Mouse (Mus musculus): Measurements from ENCODE around the gene Tomm40. TPM values are rescaled to one million over a fixed set of nuclear protein-coding genes. Genes with fewer than 3 reads are reported as not detected.

The Tomm40 gene
- total RNA-seq, 1 experiment = 342 TPM

DNA sequence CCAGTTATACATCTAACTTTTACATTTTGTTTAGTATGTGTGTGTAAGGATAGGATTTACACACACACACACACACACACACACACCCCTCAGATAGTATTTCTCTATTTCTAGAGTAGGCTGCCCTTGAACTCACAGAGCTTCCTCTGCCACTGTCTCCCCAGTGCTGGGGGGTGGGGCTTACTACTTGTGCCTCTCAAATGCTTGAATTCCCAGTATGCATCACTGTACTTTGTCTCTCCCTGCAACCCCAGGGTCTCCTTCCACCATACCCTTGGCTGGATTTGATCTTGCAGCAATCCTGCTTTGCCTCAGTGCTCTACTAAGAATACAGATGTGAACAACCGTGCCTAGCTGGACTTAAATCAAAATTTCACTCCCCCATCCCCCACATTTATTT lies 38.8 kb upstream of the Tomm40 start:
- peaks cover 2 to 22% of the 10 kb centered on the region in 2 experiments; a peak in 3 of 4 replicates for H3K4me1 ChIP-seq (ENCODE audit: control insufficient read depth in 2 of 2, insufficient read depth in 2 of 2, low read length in 2 of 2, poor library complexity in 1 of 2)
- in situ Hi-C loops (cut with MboI; ENCODE audit: low sequenced_read_pairs in 2 of 2, unreplicated experiment in 2 of 2) = loop anchor here in 1 of 2 experiments (10.0 kb wide), 1 partner anchor 61 kb away; no protein-coding TSS in a partner anchor
- TF ChIP-seq CHD2 (IDR thresholded peaks at IDR 0.05; ENCODE audit: low read depth, low read length) (no peak), ZC3H11A (IDR thresholded peaks at IDR 0.05; ENCODE audit: borderline replicate concordance, low read depth, low read length) (no peak), MAFK (IDR thresholded peaks at IDR 0.05; ENCODE audit: insufficient read depth, low read depth, low read length) (no peak), ZNF384 (IDR thresholded peaks at IDR 0.05; ENCODE audit: low read depth, low read length) (no peak), HCFC1 (IDR thresholded peaks at IDR 0.05; ENCODE audit: borderline replicate concordance, insufficient read depth, low read length) (no peak)
- H3K36me3 ChIP-seq (ENCODE audit: control insufficient read depth, insufficient read depth, low read length, poor library complexity, severe bottlenecking) = peaks cover 12% of the 10 kb centered on the region
- H3K4me3 ChIP-seq (ENCODE audit: insufficient read depth in 1 of 2, low read depth in 1 of 2, low read length in 2 of 2, poor library complexity in 1 of 2, severe bottlenecking in 1 of 2) = no peak overlapping the region
- no peaks in the 10 kb centered on the region for H3K9me3 ChIP-seq (ENCODE audit: control insufficient read depth, insufficient read depth, low read depth, low read length)
- peak overlapping the region; percentile 55; the same call in 1 of the 2 replicates for H3K27ac ChIP-seq (ENCODE audit: insufficient read depth, low read depth, low read length, poor library complexity, severe bottlenecking)
- no peak overlapping the region for H3K9ac ChIP-seq (ENCODE audit: insufficient read depth, low read depth, low read length, poor library complexity, severe bottlenecking)
- no peak for DNase-seq (ENCODE audit: low read depth, low spot score)

DNA sequence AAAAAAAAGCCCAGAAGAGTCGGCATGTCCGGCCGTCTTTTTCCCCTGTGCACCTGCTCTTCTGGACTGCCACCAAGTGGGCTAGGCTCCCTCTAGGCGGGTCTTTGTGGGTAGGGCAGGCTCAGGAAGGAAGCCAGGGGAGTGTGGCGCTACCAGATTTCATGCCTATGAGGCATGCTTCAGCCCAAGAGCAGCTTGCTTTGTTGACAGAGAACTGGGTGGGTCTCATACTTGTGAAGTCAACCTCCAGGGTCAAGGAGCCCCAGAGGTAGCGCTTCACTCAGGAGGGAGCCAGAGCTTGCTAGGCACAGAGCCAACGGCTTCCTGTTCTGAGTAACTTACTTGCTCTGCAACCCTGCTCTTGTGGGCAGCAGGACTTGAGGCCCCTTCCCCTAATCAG lies 38.3 kb upstream of the Tomm40 start:
- no peak for DNase-seq (ENCODE audit: low read depth, low spot score)
- peak overlapping the region; percentile 55; the same call in 1 of the 2 replicates for H3K27ac ChIP-seq (ENCODE audit: insufficient read depth, low read depth, low read length, poor library complexity, severe bottlenecking)
- H3K4me3 ChIP-seq (ENCODE audit: insufficient read depth in 1 of 2, low read depth in 1 of 2, low read length in 2 of 2, poor library complexity in 1 of 2, severe bottlenecking in 1 of 2) = no peak overlapping the region
- H3K9me3 ChIP-seq (ENCODE audit: control insufficient read depth, insufficient read depth, low read depth, low read length) = no peaks in the 10 kb centered on the region
- peaks cover 2 to 22% of the 10 kb centered on the region in 2 experiments; a peak in 3 of 4 replicates for H3K4me1 ChIP-seq (ENCODE audit: control insufficient read depth in 2 of 2, insufficient read depth in 2 of 2, low read length in 2 of 2, poor library complexity in 1 of 2)
- 0 out of 2 replicates have a peak overlapping the region, but pooled peaks have one; percentile 1 for H3K9ac ChIP-seq (ENCODE audit: insufficient read depth, low read depth, low read length, poor library complexity, severe bottlenecking)
- H3K36me3 ChIP-seq (ENCODE audit: control insufficient read depth, insufficient read depth, low read length, poor library complexity, severe bottlenecking) = peaks cover 10% of the 10 kb centered on the region
- in situ Hi-C loops (cut with MboI; ENCODE audit: low sequenced_read_pairs in 2 of 2, unreplicated experiment in 2 of 2) = loop anchor here in 1 of 2 experiments (10.0 kb wide), 1 partner anchor 61 kb away; no protein-coding TSS in a partner anchor
- TF ChIP-seq ZC3H11A (IDR thresholded peaks at IDR 0.05; ENCODE audit: borderline replicate concordance, low read depth, low read length) (no peak), HCFC1 (IDR thresholded peaks at IDR 0.05; ENCODE audit: borderline replicate concordance, insufficient read depth, low read length) (no peak), ZNF384 (IDR thresholded peaks at IDR 0.05; ENCODE audit: low read depth, low read length) (no peak), CHD2 (IDR thresholded peaks at IDR 0.05; ENCODE audit: low read depth, low read length) (no peak), MAFK (IDR thresholded peaks at IDR 0.05; ENCODE audit: insufficient read depth, low read depth, low read length) (no peak)

DNA sequence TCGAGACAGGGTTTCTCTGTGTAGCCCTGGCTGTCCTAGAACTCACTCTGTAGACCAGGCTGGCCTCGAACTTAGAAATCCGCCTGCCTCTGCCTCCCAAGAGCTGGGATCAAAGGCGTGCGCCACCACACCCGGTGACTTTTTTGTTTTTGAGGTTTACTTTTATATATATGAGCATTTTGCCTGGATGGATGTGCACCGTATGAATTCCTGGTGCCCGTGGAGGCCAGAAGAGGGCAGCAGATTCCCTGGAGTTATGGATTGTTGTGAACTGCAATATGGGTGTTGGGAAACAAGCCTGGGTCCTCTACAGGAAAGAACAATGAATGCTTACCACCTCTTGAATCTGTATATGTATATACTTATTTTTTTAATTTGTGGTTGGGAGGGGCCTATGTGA lies 37.4 kb upstream of the Tomm40 start:
- Histone ChIP-seq H3K4me1 (ENCODE audit: control insufficient read depth in 2 of 2, insufficient read depth in 2 of 2, low read length in 2 of 2, poor library complexity in 1 of 2) (peaks cover 2 to 22% of the 10 kb centered on the region in 2 experiments), H3K9me3 (ENCODE audit: control insufficient read depth, insufficient read depth, low read depth, low read length) (no peaks in the 10 kb centered on the region), H3K9ac (ENCODE audit: insufficient read depth, low read depth, low read length, poor library complexity, severe bottlenecking) (no peak overlapping the region), H3K4me3 (ENCODE audit: insufficient read depth in 1 of 2, low read depth in 1 of 2, low read length in 2 of 2, poor library complexity in 1 of 2, severe bottlenecking in 1 of 2) (no peak overlapping the region), H3K27ac (ENCODE audit: insufficient read depth, low read depth, low read length, poor library complexity, severe bottlenecking) (no peak overlapping the region), H3K36me3 (ENCODE audit: control insufficient read depth, insufficient read depth, low read length, poor library complexity, severe bottlenecking) (peaks cover 5% of the 10 kb centered on the region; the same call in 1 of the 2 replicates)
- 0 out of 2 replicates have a peak, but pooled peaks have one; percentile 16 for TF ChIP-seq ZC3H11A (IDR thresholded peaks at IDR 0.05; ENCODE audit: borderline replicate concordance, low read depth, low read length)
- no peak for TF ChIP-seq MAFK (IDR thresholded peaks at IDR 0.05; ENCODE audit: insufficient read depth, low read depth, low read length)
- TF ChIP-seq ZNF384 (IDR thresholded peaks at IDR 0.05; ENCODE audit: low read depth, low read length) = no peak
- DNase-seq (ENCODE audit: low read depth, low spot score) = no peak
- in situ Hi-C loops (cut with MboI; ENCODE audit: low sequenced_read_pairs in 2 of 2, unreplicated experiment in 2 of 2) = loop anchor here in 1 of 2 experiments (10.0 kb wide), 1 partner anchor 62 kb away; no protein-coding TSS in a partner anchor

DNA sequence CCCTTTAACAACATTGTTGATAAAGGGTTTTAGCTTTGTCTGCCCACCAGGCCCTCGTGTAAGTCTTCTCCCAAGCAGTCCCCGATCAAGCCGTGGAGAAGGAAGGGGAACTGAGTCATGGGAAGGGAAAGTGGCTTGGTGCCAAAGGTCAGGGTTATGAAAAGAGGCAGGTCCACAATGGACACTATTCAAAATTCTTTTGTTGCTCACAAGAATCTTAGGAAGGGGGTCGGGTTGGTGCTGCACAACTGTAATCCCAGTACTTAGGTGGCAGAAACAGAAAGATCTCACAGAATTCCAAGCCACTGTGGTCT lies 35.8 kb upstream of the Tomm40 start:
- Histone ChIP-seq H3K4me3 (ENCODE audit: insufficient read depth in 1 of 2, low read depth in 1 of 2, low read length in 2 of 2, poor library complexity in 1 of 2, severe bottlenecking in 1 of 2) (no peak overlapping the region), H3K36me3 (ENCODE audit: control insufficient read depth, insufficient read depth, low read length, poor library complexity, severe bottlenecking) (0 out of 2 replicates have a peak, but pooled peaks cover 2% of the 10 kb centered on the region), H3K4me1 (ENCODE audit: control insufficient read depth in 2 of 2, insufficient read depth in 2 of 2, low read length in 2 of 2, poor library complexity in 1 of 2) (peaks cover 7 to 23% of the 10 kb centered on the region in 2 experiments), H3K9me3 (ENCODE audit: control insufficient read depth, insufficient read depth, low read depth, low read length) (no peaks in the 10 kb centered on the region), H3K9ac (ENCODE audit: insufficient read depth, low read depth, low read length, poor library complexity, severe bottlenecking) (no peak overlapping the region), H3K27ac (ENCODE audit: insufficient read depth, low read depth, low read length, poor library complexity, severe bottlenecking) (no peak overlapping the region)
- no peak for DNase-seq (ENCODE audit: low read depth, low spot score)
- in situ Hi-C loops (cut with MboI; ENCODE audit: low sequenced_read_pairs in 2 of 2, unreplicated experiment in 2 of 2) = loop anchor here in 1 of 2 experiments (10.0 kb wide), 1 partner anchor 64 kb away; no protein-coding TSS in a partner anchor
- TF ChIP-seq ZC3H11A (IDR thresholded peaks at IDR 0.05; ENCODE audit: borderline replicate concordance, low read depth, low read length) = no peak
